Mouse (Mus musculus) regulatory T cell (primary cell): ENCODE results near the gene 1110008L16Rik.
"Not testable (repeated sequence)": the region's sequence is repeated elsewhere in the genome, so short reads cannot be mapped to it uniquely, and the experiment has no call there.

ENCODE experiments used
- in situ Hi-C: fragments of 300-600 bp; cut with MboI, MseI; formaldehyde crosslinking; loops from one replicate; pipeline ENCODE4 v1.15.1; 2025; ENCODE audit warnings: high pct_unique_total_duplicates

The 1110008L16Rik gene

GRCm38 (mm10) chr12:55299336-55299735, at the start of gene 1110008L16Rik:
Gene 1110008L16Rik, plus strand, starts transcription at chr12:55299577.
- in situ Hi-C loops = no loop called here

GRCm38 (mm10) chr12:55261950-55262349, 37.4 kb upstream of the 1110008L16Rik start:
- in situ Hi-C loops = not testable (repeated sequence)

- in situ Hi-C loops = not testable (repeated sequence)
Measured at GRCm38 (mm10) chr12:55263385-55263784, 36.0 kb upstream of the 1110008L16Rik start.

GRCm38 (mm10) chr12:55272243-55272642, 27.1 kb upstream of the 1110008L16Rik start:
- in situ Hi-C loops = no loop called here

GRCm38 (mm10) chr12:55277583-55277982, 21.8 kb upstream of the 1110008L16Rik start:
- in situ Hi-C loops = loop anchor here (5.0 kb wide), 1 partner anchor 140 kb away; no protein-coding TSS in a partner anchor

- in situ Hi-C loops = no loop called here
Measured at GRCm38 (mm10) chr12:55298112-55298511, 1.3 kb upstream of the 1110008L16Rik start.

GRCm38 (mm10) chr12:55300820-55301351, 1.5 kb downstream of the 1110008L16Rik start:
- in situ Hi-C loops = no loop called here

- in situ Hi-C loops = no loop called here
Measured at GRCm38 (mm10) chr12:55301472-55302300, 2.3 kb downstream of the 1110008L16Rik start.

- in situ Hi-C loops = no loop called here
Measured at GRCm38 (mm10) chr12:55302485-55303441, 3.4 kb downstream of the 1110008L16Rik start, which contains the start of gene Ppp2r3c. Gene Ppp2r3c, minus strand, starts transcription at chr12:55302998.

- in situ Hi-C loops = no loop called here
Measured at GRCm38 (mm10) chr12:55306371-55306770, 7.0 kb downstream of the 1110008L16Rik start.

GRCm38 (mm10) chr12:55307566-55307965, 8.2 kb downstream of the 1110008L16Rik start:
- in situ Hi-C loops = no loop called here

GRCm38 (mm10) chr12:55308731-55309130, 9.4 kb downstream of the 1110008L16Rik start:
- in situ Hi-C loops = no loop called here

GRCm38 (mm10) chr12:55309501-55309900, 10.1 kb downstream of the 1110008L16Rik start:
- in situ Hi-C loops = no loop called here

GRCm38 (mm10) chr12:55311841-55312240, 12.5 kb downstream of the 1110008L16Rik start:
- in situ Hi-C loops = no loop called here

GRCm38 (mm10) chr12:55313901-55314300, 14.5 kb downstream of the 1110008L16Rik start:
- in situ Hi-C loops = no loop called here

- in situ Hi-C loops = loop anchor here (5.0 kb wide), 2 partner anchors 52 to 192 kb away; no protein-coding TSS in a partner anchor
Measured at GRCm38 (mm10) chr12:55315192-55315591, 15.8 kb downstream of the 1110008L16Rik start.

- in situ Hi-C loops = no loop called here
Measured at GRCm38 (mm10) chr12:55321642-55322291, 22.4 kb downstream of the 1110008L16Rik start.

- in situ Hi-C loops = no loop called here
Measured at GRCm38 (mm10) chr12:55325702-55326101, 26.3 kb downstream of the 1110008L16Rik start.

- in situ Hi-C loops = no loop called here
Measured at GRCm38 (mm10) chr12:55328784-55329183, 29.4 kb downstream of the 1110008L16Rik start.

- in situ Hi-C loops = no loop called here
Measured at GRCm38 (mm10) chr12:55329351-55329750, 30.0 kb downstream of the 1110008L16Rik start.

- in situ Hi-C loops = no loop called here
Measured at GRCm38 (mm10) chr12:55333662-55334061, 34.3 kb downstream of the 1110008L16Rik start.
